Mouse (Mus musculus): ENCODE data around the gene Gm16867.
"Not testable (repeated sequence)": the region's sequence is repeated elsewhere in the genome, so short reads cannot be mapped to it uniquely, and the experiment has no call there.

GRCm38 (mm10) chr14:69545052-69545451, 41.9 kb upstream of the Gm16867 start:
- TF ChIP-seq POLR2A (IDR thresholded peaks at IDR 0.05; ENCODE audit: insufficient read length, low read depth); POLR2AphosphoS2 (IDR thresholded peaks at IDR 0.05; ENCODE audit: insufficient read length, low read depth); TCF12 (IDR thresholded peaks at IDR 0.05; ENCODE audit: insufficient read depth, poor library complexity, severe bottlenecking); MYOD1 (IDR thresholded peaks at IDR 0.05; ENCODE audit: control insufficient read depth in 1 of 3, insufficient read length in 2 of 3, low read depth in 2 of 3): not testable (repeated sequence)
